Mouse (Mus musculus): ENCODE measurements around the gene Hipk3.

Gene Hipk3

DNA sequence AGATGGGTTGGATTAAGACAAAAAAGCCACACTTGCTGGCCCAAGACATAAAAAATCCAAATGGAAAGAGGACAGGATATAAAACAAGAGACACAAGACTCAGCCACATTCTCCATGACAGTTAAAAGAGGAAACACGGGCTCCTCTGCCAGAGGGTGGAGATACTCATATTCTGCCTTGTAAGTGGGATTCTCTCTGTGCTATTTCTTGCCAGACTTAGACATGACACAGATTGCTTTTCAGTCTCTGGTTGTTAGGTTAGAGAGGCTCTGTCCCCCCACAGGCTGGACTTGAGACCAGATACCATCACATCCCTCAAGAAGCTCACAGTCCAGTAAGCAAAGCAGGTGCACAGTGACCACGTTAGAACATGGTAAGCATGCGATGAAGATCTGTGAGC, 81.2 kb downstream of the Hipk3 start:
- no peak for DNase-seq (ENCODE audit: low read depth, low spot score)

- DNase-seq (ENCODE audit: low read depth, low spot score) = no peak
Measured at GRCm38 (mm10) chr2:104412496-104412895, 81.8 kb downstream of the Hipk3 start.

DNA sequence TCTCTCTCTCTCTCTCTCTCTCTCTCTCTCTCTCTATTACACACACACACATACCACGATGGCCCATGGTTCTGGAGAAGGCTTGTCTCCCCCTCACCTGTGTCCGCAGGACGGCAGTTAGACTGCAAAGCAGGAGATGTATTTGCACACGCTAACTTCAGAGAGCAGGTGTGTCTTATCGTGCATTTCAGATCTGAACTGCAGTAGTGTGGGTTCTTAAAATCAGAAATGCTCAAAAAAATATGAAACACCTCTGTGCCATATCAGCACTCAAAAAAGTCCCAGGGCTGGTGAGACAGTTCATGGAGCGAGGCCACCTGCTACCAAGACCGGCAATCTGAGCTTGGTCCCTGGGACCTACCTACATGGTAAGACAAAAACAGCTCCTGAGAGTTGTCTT, 82.4 kb downstream of the Hipk3 start:
- no peak for DNase-seq (ENCODE audit: low read depth, low spot score)

DNA sequence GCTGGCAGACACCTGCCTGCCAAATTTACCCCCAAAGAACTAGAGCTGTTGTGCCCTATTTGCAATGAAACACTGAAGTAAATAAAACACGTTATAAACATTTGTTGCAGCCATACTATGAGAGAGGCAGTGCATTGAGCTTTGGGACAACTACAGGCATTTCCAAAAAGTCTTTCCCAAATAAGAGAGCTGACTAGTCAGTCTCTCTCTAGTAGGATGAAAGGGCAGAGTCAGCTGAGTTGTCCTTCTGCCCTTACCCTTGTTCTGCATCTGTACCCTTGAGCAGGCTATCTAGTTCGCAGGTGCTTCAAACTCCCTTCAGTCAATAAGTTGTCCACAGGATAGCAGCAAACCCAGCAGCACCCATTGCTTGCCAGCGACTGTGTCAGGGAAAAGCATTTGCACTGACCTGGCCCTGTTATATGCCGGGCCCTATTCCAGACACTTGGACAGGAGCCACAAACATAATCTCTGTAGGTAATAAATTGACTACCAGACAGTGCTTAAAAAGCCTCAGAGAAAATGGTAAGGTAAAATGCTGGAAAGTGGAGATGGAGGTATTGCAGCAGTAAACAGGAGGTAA, 83.2 kb downstream of the Hipk3 start, which contains the start of gene D430041D05Rik:
TSS of gene D430041D05Rik (minus strand) at position 51 of the 583 bp plus-strand sequence.
- no peak for DNase-seq (ENCODE audit: low read depth, low spot score)

DNA sequence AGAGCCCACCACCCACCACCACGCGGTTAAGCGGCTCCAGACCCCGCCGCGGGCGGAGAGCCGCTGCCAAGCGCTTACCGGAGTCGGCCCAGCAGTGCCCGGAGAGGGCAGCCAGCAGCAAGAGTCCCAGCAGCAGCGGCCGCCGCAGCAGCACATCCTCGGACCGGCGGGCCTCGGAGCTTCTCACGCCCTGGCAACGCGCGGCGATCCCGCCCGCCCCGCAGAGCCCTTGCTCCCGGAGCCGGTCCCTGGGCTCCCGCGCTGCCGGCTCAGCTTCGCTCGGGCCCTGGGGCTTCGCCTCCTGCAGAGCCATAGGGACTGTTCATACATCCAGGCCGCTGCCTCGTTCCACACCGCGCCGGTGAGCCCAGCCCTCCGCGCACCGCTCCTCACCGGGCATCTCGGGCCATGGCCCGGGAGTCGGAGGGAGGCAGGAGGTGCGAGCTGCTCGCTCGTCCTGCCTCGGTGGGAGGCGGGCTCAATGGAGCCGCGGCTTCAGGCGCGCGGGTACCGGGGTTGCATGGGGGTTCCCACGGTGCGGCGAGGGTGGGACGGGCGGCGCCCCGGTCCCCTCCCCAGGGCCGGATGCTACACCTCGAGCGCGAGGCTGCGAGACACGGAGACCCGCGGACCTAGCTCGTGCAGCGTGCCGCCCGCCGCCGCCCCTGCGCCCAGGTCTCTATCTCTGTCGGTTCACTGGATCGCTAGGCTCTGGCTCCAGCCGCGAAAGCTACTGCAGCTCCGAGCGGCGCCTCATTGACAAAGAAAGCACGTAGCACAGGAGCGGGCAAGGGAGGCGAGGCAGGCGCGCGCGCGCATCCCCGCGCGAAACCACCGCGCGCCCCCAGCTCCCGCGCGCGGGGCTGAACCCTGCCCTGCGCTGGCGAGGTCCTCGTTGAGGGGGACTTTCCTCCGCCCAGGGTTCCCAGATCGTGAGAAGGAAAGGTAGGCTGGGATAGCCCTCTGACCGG, 84.1 kb downstream of the Hipk3 start:
- DNase-seq (ENCODE audit: low read depth, low spot score) = peak; percentile 31

- DNase-seq (ENCODE audit: low read depth, low spot score) = no peak
Measured at GRCm38 (mm10) chr2:104408351-104408750, 85.9 kb downstream of the Hipk3 start.

DNA sequence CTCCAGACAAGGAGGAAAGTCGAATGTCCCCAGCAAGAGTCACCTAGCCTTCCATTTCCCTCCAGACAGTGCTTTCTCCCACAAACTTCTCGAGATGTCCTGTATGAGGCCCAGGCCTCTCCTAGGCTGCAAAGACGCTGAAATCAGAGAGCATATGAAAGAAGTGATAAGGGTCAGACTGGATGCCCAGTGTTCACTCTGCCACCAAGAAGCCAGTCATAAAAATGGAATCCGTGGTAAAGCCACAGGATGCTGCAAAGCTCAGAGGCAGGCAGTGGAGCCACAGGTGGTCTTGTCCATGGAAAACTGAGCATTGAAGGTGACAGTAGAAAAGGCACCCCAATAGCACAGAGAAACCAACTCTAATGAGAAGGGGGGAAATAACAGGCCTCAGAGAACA, 86.3 kb downstream of the Hipk3 start:
- no peak for DNase-seq (ENCODE audit: low read depth, low spot score)

DNA sequence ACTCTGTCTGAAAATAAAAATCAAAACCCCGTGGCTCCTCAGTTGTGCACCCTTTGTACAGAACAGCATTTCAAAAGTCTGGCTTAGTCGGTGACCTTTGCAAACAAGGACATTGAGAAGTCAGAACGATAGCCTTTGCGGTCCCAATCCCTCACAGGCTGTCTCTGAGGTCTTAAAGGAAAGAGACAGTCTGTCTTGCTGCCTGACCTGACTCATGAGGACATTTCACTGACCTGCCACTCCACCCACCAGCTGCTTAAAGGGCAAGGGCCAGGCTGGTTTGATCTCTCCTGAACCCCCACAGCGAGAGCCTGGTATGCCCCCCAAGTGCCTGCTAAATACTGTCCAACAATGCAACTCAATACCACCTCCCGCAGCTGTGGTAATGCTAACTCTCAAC, 90.2 kb downstream of the Hipk3 start:
- DNase-seq (ENCODE audit: low read depth, low spot score) = no peak

- no peak for DNase-seq (ENCODE audit: low read depth, low spot score)
Measured at GRCm38 (mm10) chr2:104398651-104399290, 95.5 kb downstream of the Hipk3 start.

DNA sequence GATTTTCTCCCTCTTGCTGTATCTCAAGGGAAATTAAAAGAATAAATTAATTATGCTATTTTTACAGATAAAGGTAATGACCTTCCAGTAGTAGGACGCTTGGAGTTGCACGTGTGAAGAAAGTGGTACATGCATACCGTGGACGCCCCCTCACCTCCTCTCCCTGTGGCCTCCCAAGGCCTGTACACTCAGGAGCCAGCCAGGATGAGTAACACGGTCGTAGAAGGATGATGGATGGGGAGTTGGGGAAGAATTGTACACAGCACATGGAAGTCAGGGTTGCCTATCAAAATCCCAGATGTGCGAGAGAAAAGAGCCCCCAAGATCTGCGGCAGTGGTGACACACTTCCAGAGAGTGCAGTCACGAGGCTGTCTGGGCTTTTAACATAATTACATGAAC, 98.3 kb downstream of the Hipk3 start:
- no peak for DNase-seq (ENCODE audit: low read depth, low spot score)

- DNase-seq (ENCODE audit: low read depth, low spot score) = no peak
Measured at GRCm38 (mm10) chr2:104394769-104395168, 99.5 kb downstream of the Hipk3 start.

- DNase-seq (ENCODE audit: low read depth, low spot score) = no peak
Measured at GRCm38 (mm10) chr2:104392700-104393312, 101.4 kb downstream of the Hipk3 start.

DNA sequence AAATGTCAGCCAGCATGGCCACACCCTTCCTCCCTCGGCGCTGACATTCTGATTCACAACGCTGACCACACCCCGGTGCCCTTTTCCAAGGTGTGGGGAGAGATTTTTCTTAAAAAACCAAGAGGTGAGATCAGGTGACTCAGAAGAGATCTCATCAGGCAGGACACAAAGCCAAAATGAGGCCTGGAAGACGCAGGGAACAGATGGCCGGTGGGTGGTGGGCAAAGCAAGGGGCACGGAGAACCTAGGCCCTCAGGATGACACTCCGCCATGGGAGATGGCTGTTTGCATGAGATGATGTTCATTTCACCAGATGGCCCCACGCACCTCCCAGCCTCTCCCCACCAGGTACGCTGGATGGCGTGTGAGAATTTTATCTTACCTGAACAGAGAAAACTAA, 105.0 kb downstream of the Hipk3 start:
- DNase-seq (ENCODE audit: low read depth, low spot score) = no peak

DNA sequence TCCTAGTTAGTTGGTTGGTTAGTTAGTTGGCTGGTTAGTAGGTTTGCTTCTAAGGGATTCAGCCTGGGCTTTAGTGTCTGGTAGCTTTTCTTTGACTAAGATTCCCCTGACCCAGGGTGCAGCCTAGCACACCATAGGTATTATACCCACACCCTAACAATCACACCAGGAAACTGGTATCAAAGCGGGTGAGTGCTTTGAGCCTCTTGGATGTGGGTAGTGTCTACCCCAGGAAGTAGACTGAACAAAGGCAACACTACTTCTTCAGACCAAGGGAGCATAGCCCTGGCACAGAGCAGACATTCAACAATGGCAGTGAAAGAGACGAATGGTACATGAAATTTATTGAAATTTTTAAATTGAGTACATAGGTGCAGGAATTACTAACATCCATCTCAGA, 108.3 kb downstream of the Hipk3 start:
- DNase-seq (ENCODE audit: low read depth, low spot score) = no peak

DNA sequence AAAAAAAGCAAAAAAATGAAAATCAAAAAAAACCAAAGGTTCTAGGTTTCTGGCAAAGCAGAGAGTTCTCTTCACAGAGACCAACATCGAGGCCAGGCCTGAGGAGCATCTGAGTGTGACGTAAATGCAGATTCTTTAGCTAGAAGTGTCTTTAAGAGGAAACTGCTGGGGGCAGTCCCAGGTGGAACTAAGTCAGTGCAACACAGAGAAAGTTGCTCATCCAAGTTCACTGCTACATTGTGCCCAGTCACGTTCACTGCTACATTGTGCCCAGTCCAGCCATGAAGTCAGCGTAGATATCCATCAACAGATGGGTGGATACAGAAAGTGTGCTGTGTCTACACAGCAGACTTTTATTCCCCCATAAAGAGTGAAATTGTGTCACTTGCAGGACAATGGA, 110.7 kb downstream of the Hipk3 start:
- DNase-seq (ENCODE audit: low read depth, low spot score) = no peak

GRCm38 (mm10) chr2:104382813-104383212, 111.4 kb downstream of the Hipk3 start:
- DNase-seq (ENCODE audit: low read depth, low spot score) = no peak

GRCm38 (mm10) chr2:104379304-104379703, 114.9 kb downstream of the Hipk3 start:
- DNase-seq (ENCODE audit: low read depth, low spot score) = no peak

DNA sequence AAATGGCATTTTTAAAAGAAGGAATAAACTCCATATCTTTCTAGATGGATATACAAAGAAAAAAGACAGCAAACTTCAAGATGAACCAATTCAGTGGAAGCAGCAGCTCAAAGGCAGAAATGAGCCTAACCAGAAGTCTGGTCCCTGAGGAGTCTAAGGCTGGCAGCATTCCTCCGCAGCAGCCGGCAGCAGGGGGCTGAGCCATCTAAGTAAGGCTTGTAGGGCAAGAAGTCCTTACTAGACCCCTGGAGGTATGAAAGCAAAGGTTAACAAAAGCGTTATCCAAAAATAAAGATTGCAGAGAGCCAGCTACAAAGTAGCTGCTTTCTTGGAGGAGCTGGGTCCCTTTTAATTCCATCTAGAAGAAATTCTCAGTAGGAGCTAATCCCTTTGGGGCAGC, 115.5 kb downstream of the Hipk3 start:
- DNase-seq (ENCODE audit: low read depth, low spot score) = no peak

DNA sequence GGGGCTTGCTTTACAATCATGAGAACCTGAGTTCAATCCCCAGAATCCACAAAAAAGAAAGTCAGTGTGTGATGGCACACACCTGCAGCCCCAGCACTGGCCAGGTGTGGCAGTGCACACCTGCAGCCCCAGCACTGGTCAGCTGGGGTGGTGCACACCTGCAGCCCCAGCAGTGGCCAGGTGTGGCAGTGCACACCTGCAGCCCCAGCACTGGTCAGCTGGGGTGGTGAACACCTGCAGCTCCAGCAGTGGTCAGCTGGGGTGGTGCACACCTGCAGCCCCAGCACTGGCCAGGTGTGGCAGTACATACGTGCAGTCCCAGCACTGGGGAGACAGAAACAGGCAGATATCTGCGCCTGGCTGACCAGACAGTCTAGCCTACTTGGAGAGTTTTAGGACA, 116.3 kb downstream of the Hipk3 start:
- no peak for DNase-seq (ENCODE audit: low read depth, low spot score)

All from forelimb bud, embryonic 11.5 days (tissue).